Mouse (Mus musculus): ENCODE data around the gene Drd4.

The Drd4 gene

GRCm38 (mm10) chr7:141292583-141293388 lies 980 bp downstream of the Drd4 start:
- DNase-seq (ENCODE audit: low read depth, low spot score): no peak

DNA sequence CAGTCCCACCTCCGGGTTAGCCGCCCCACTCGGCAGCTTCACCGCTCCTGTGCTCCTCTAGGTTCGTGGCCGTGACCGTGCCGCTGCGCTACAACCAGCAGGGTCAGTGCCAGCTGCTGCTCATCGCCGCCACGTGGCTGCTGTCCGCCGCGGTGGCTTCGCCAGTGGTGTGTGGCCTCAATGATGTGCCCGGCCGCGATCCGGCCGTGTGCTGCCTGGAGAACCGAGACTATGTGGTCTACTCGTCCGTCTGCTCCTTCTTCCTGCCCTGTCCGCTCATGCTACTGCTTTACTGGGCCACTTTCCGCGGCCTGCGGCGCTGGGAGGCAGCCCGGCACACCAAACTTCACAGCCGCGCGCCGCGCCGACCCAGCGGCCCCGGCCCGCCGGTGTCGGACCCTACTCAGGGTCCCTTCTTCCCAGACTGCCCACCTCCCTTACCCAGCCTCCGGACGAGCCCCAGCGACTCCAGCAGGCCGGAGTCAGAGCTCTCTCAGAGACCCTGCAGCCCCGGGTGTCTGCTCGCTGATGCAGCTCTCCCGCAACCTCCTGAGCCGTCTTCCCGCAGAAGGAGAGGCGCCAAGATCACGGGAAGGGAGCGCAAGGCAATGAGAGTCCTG lies 2.2 kb downstream of the Drd4 start:
- DNase-seq (ENCODE audit: low read depth, low spot score): no peak

DNA sequence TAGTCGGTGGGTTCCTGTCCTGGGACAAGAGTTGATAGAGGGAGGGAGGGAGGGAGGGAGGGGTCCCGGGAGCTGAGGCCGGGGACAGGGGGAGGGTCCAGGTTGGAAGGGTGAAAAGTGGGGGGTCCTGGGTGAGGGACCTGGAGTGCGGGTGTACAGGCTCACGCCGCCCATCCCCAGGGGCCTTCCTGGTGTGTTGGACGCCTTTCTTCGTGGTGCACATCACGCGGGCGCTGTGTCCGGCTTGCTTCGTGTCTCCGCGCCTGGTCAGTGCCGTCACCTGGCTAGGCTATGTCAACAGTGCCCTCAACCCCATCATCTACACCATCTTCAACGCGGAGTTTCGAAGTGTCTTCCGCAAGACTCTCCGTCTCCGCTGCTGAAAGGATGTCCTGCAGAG lies 2.7 kb downstream of the Drd4 start:
- DNase-seq (ENCODE audit: low read depth, low spot score): no peak

DNA sequence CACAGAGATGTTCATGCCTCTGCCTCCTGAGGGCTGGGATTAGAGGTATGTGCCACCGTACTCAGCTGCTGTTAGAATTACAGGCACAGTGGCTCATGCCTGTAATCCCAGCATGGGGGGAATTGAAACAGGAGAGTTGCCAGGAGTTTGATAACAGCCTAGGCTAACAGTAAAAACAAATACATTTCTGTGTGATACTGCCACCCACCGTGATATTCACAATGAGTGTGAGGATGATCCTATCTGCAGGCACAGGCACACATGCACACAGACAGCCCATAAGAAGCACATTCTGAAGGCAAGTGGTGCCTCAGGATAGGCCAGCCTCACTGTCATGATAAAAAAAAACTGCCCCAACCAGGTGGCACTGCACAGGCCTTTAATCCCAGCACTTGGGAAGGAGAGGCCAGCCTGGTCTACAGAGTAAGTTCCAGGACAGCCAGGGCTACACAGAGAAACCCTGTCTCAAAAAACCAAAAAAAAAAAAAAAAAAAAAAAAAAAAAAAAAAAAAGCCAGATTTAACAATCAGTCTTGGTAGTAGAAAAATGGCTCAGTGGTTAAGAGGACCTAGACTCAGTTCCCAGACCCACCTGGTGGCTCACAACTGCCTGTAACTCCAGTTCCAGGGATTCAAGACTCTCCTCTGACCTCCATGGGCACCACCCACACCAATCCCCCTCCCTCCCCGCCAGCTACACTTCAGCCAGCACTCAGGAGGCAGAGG lies 6.3 kb downstream of the Drd4 start:
- DNase-seq (ENCODE audit: low read depth, low spot score): no peak

- DNase-seq (ENCODE audit: low read depth, low spot score): no peak
Observed at GRCm38 (mm10) chr7:141299175-141299574, 7.4 kb downstream of the Drd4 start.

- DNase-seq (ENCODE audit: low read depth, low spot score): no peak
Observed at GRCm38 (mm10) chr7:141301386-141301785, 9.6 kb downstream of the Drd4 start.

DNA sequence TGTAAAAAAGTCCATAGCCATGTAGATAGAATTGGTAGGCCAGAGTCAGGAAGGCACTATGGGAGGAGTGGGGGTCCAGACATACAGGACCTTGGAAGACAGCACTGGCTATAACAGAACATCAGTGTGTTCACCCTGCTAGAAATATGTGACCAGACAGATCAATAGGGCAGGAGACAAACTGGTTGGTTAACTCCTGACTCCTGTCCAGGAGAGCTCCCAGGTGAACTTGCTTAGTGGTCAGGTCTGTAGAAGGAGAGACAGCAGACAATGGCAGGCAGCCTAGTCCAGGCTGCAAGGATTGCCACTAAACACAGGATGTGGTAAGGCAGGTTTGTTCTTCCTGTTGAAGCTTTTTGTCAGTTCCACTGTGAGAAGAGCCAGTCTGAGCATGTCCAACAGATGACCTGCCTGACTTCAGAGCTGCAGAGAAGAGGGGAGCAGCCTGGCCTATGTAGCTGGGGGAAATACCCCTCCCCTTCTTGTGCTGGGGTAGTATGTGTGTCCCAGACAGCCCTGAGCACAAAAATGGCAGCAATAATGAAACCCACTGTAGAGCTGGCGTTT lies 11.0 kb downstream of the Drd4 start:
- no peak for DNase-seq (ENCODE audit: low read depth, low spot score)

DNA sequence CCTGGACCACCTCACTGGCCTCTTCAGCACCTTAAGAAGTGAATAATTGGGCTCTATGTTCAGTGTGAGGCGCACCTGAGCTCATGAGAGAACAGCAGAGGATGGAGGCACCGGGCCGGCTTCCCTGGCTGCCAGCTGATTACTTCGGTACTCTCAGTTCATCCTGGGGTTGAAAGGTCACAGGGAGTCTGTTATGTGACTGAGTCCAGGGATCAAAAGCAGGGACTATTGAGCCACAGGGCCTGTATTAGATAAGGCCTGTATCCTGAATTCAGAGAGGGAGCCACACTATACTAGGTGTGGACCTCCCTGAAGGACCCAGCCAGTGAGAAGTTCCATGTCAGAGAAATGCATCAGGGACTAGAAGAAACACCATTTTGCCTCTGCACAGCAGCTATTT lies 12.7 kb downstream of the Drd4 start:
- DNase-seq (ENCODE audit: low read depth, low spot score): no peak

DNA sequence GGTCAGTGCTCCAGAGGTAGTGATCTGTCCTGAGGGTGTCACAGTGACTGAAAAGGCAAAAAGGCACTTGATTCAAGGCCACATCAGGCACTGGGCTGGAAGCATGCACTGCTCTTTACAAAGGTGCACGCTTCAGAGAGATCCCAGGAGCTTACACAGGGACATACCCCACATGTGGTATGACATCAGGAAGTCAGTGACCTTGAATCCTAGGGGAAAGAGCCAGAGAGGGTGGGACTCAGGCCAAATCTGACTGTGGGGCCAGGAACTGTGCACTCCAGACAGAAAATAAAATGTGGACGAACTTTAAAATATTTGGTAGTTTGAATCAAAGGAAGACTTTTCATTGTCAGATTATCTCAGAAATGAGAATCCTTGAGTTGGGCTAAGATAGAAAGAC lies 22.6 kb downstream of the Drd4 start:
- DNase-seq (ENCODE audit: low read depth, low spot score): no peak

DNA sequence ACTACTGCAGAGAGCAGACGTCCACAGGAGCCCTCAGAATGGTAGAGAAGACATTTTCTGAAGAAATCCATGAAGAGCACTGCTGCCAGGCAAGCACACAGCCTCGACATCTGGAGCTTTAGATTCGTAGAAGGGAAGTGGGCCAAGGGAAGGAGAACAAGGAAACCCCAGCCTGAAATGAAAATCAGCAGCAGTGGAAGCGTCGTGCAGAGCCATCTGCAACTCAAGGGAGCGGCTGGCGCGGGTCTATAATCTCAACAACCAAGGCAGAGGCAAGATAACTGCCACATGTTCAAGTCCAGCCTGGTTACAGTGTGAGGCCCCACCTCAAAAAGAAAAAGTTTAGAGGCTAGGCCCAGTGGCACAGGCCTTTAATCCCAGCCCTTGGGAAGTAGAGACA lies 23.3 kb downstream of the Drd4 start:
- no peak for DNase-seq (ENCODE audit: low read depth, low spot score)

DNA sequence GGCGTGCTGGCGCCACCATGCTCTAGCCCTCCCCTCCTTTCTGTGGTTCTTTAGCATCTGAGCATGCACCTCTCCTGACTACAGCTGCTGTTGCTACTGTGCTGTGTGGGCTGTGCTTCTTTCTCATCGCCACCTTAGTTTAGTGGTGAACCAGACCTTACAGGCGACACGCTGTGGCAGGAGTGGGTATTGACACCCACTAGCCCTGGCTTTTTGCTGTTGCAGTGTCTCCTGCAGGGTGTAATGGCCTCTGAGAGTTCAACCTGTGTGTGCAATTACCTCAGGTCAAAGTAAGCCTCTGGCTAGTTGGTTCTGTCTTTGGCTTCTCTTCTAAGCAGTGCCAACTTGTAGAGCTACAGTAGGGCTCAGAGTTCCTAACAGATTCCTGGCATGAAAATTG lies 24.2 kb downstream of the Drd4 start:
- no peak for DNase-seq (ENCODE audit: low read depth, low spot score)

- DNase-seq (ENCODE audit: low read depth, low spot score): no peak
Observed at GRCm38 (mm10) chr7:141317619-141318132, 25.9 kb downstream of the Drd4 start.

- no peak for DNase-seq (ENCODE audit: low read depth, low spot score)
Observed at GRCm38 (mm10) chr7:141319446-141319845, 27.6 kb downstream of the Drd4 start.

- DNase-seq (ENCODE audit: low read depth, low spot score): no peak
Observed at GRCm38 (mm10) chr7:141324686-141325085, 32.9 kb downstream of the Drd4 start.

GRCm38 (mm10) chr7:141326546-141327446 lies 35.0 kb downstream of the Drd4 start:
- no peak for DNase-seq (ENCODE audit: low read depth, low spot score)

- no peak for DNase-seq (ENCODE audit: low read depth, low spot score)
Observed at GRCm38 (mm10) chr7:141327469-141328372, 35.9 kb downstream of the Drd4 start, which contains the start of the genes Deaf1 and Tmem80. TSS of gene Deaf1 (minus strand) at chr7:141327690. TSS of gene Tmem80 (plus strand) at chr7:141327739.

GRCm38 (mm10) chr7:141328373-141328990 lies 36.7 kb downstream of the Drd4 start:
- no peak for DNase-seq (ENCODE audit: low read depth, low spot score)

DNA sequence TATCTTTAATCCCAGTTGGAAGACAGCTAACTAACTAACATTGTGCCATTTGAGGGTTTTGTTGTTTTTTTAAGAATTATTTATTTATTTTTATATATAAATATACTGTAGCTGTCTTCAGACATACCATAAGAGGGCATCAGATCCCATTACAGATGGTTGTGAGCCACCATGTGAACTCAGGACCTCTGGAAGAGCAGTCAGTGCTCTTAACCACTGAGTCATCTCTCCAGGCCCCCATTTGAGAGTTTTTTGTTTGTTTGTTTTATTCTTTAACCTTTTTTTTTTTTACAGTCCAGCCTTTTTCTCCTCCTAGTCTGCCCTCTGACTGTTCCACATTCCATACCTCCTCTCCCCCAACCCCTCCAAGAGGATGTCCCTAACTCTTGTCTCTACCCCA lies 38.9 kb downstream of the Drd4 start:
- DNase-seq (ENCODE audit: low read depth, low spot score): no peak

- no peak for DNase-seq (ENCODE audit: low read depth, low spot score)
Observed at GRCm38 (mm10) chr7:141331990-141332389, 40.2 kb downstream of the Drd4 start.

Data from WW6 (cell line).